Mouse (Mus musculus) liver, adult 2 months (tissue): ENCODE data around the gene Nav2. TPM values are rescaled to one million over a fixed set of nuclear protein-coding genes. Genes with fewer than 3 reads are reported as not detected.

Experiments used
- DNase-seq: peaks from one replicate; pipeline ENCODE4 v3.0.0-alpha.2; 2011; ENCODE audit warnings: low read depth, low spot score; ENCODE audit errors: extremely low read depth
- H3K27ac ChIP-seq: fragments of 200-500 bp; replicated peaks from 2 replicates; pipeline ENCODE4 v1.5.1; 2012; ENCODE audit warnings: low read depth, mild to moderate bottlenecking, control low read depth, inconsistent platforms, low read length; ENCODE audit not compliant: insufficient read depth
- H3K27me3 ChIP-seq: fragments of 200-500 bp; 2 replicates; pipeline ENCODE4 v1.6.1; 2012; ENCODE audit warnings: mild to moderate bottlenecking, moderate library complexity, low read length, inconsistent platforms; ENCODE audit not compliant: control insufficient read depth, insufficient read depth
- H3K36me3 ChIP-seq: fragments of 200-500 bp; 2 replicates; pipeline ENCODE4 v1.6.1; 2012; ENCODE audit warnings: low read length, inconsistent platforms; ENCODE audit not compliant: control insufficient read depth, insufficient read depth
- H3K4me1 ChIP-seq: fragments of 200-500 bp; 2 replicates; pipeline ENCODE4 v1.6.1; 2011; ENCODE audit warnings: low read length; ENCODE audit not compliant: control insufficient read depth, insufficient read depth
- H3K4me3 ChIP-seq: fragments of 200-500 bp; 2 replicates; pipeline ENCODE4 v1.5.1; 2011; ENCODE audit warnings: low read depth, mild to moderate bottlenecking, control low read depth, low read length, moderate library complexity; ENCODE audit not compliant: insufficient read depth
- H3K79me2 ChIP-seq: fragments of 200-500 bp; 2 replicates; pipeline ENCODE4 v1.6.1; 2012; ENCODE audit warnings: inconsistent platforms, mild to moderate bottlenecking, low read length, moderate library complexity; ENCODE audit not compliant: control insufficient read depth, insufficient read depth
- H3K9ac ChIP-seq: fragments of 200-500 bp; 2 replicates; pipeline ENCODE4 v1.6.1; 2012; ENCODE audit warnings: low read depth, mild to moderate bottlenecking, control low read depth, inconsistent platforms, low read length
- CTCF ChIP-seq: fragments of 200-500 bp; IDR thresholded peaks from 2 replicates; pipeline ENCODE4 v1.5.1; 2011; ENCODE audit warnings: low read depth, low read length, control low read depth
- POLR2A ChIP-seq: fragments of 200-500 bp; IDR thresholded peaks from 2 replicates; pipeline ENCODE4 v1.6.1; 2011; ENCODE audit warnings: low read length, control low read depth; ENCODE audit not compliant: insufficient read depth; ENCODE audit errors: extremely low read depth
- WGBS: fragments of 180-500 bp; shearing (Covaris S2); methylation state at CpG from one replicate; pipeline ENCODE4 v1.1.7; 2018; 5-methylcytosine and 5-hydroxymethylcytosine counted together
- polyA plus RNA-seq: library from polyadenylated mRNA; depleted of rRNA; stranded (reverse); fragments of >200 nt; gene quantifications from 2 replicates; pipeline ENCODE4 v1.2.3, GENCODE M21; 2012
- total RNA-seq: library from RNA; depleted of rRNA; stranded (reverse); fragments of >200 nt; gene quantifications from 2 replicates; pipeline ENCODE4 v1.2.3, GENCODE M21; 2014

The Nav2 gene
- total and polyA plus RNA-seq, 2 experiments: 11.1 to 17.6 TPM

DNA sequence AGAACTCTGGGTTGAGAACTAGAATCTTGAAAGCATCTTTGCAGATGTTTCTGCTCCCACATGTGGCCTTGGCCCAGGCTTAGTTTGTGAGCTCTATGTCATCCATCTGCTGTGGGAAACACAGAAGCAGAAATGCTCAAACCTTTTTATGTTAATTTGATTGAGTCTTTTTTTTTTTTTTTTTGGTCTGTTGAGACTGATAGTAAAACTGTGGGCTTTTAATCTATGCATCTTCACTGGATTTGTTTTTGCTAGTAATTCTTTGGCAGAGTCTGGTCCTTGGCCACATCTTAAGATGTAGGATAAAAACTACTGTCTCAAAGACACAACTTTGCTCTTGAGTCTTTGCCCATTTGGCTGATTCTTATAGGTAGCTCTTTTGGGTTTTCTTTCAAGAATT lies 2.6 kb downstream of the Nav2 start:
- H3K79me2 ChIP-seq: no peaks in the 10 kb centered on the region
- H3K36me3 ChIP-seq: no peaks in the 10 kb centered on the region
- no peak overlapping the region for H3K27ac ChIP-seq
- no peak for TF ChIP-seq POLR2A
- no peak for TF ChIP-seq CTCF
- no peak overlapping the region for H3K9ac ChIP-seq
- DNase-seq: no peak
- no peaks in the 10 kb centered on the region for H3K4me1 ChIP-seq
- no peaks in the 10 kb centered on the region for H3K27me3 ChIP-seq
- no peak overlapping the region for H3K4me3 ChIP-seq

DNA sequence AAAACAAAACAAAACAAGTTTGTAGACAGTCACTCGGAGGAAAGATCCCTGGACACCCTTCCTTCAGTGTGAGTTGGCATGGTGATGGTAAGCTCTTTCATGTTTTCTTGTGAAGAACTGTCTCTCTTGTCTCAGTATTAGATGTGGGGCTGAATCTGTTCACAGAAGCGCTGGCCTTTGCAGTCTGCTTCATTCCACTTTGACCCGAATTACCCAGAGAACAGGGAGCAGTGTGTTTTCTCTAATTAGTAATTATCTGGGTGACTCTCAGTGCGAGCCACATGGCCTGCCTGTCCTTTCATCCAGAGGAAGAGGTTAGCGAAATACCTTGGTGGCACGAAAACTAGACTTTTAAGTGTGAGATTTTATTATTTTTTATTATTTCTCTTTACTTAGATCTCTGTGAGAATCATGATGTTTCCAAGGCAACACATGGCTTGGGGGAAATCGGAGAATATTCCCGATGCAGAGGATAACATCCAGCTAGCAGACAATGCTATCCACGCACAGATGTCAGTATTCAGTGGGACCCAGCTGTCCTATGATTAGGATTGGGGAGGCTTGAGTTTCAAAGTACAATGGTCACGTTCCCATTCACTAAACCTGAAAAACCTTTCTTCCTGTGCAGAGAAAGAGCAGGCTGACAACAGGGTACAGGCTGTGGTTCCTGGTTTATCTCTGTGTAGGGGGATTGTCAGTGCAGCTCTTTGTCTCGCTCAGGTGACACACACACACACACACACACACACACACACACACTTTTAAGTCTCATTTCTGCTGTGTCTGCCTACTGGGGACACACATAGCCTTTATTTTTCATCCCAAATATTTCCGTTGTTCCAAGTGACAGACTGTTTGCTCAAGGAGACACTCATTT lies 6.4 kb downstream of the Nav2 start:
- no peak for TF ChIP-seq POLR2A
- no peak for TF ChIP-seq CTCF
- Histone ChIP-seq H3K27ac (no peak overlapping the region), H3K36me3 (no peaks in the 10 kb centered on the region), H3K4me1 (peaks cover 4% of the 10 kb centered on the region; the same call in 1 of the 2 replicates), H3K4me3 (no peak overlapping the region), H3K9ac (no peak overlapping the region), H3K27me3 (no peaks in the 10 kb centered on the region), H3K79me2 (no peaks in the 10 kb centered on the region)
- DNase-seq: no peak
- 86% methylated on average over 12 of the region's 12 CpGs for WGBS

DNA sequence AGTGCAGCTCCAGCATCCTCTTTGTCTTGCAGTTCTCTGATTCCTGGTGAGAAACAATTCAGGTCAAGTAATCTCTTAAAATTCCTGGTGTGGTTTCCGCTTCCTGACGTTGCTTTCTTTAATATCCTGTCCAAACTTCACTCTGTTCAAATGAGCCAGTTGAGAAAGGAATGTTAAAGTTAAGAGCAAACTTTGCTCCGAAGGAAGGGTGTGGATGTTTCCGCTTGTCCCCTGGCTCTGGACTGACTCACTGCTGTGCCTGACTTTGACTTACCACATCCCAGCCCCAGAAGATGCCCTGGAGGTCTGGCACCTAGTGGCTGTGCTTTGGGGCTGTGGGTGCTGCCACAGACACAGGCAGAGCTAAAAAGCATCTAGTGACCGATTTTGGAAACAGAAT lies 8.9 kb downstream of the Nav2 start:
- no peaks in the 10 kb centered on the region for H3K27me3 ChIP-seq
- no peak for DNase-seq
- WGBS: 24% methylated on average over 5 of the region's 5 CpGs
- H3K36me3 ChIP-seq: no peaks in the 10 kb centered on the region
- no peak overlapping the region for H3K27ac ChIP-seq
- no peaks in the 10 kb centered on the region for H3K79me2 ChIP-seq
- no peak overlapping the region for H3K9ac ChIP-seq
- H3K4me3 ChIP-seq: no peak overlapping the region
- peaks cover 4% of the 10 kb centered on the region; the same call in 1 of the 2 replicates for H3K4me1 ChIP-seq
- TF ChIP-seq POLR2A (no peak), CTCF (no peak)

DNA sequence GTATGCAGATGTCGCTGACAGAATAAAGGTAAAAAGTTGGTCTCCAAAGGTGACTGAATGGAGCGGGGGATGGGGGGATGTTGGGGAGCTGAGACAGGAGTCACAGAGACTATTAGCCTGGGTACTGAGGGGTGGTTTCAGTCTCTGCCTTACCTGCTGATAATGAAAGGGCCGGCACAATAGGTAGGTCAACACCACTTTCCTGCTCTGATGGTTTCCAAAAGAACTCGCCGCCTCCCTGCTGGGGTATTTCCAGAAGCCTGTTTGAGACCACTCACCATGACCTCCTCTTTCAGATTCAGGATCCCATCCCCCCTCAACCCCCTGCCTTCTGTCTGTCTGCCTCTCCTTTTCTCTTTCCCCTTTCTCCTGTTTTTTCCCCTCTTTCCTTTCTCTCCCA lies 9.5 kb downstream of the Nav2 start:
- Histone ChIP-seq H3K36me3 (no peaks in the 10 kb centered on the region), H3K27ac (no peak overlapping the region), H3K4me3 (no peak overlapping the region), H3K27me3 (no peaks in the 10 kb centered on the region), H3K79me2 (no peaks in the 10 kb centered on the region), H3K4me1 (peaks cover 4% of the 10 kb centered on the region; the same call in 1 of the 2 replicates), H3K9ac (no peak overlapping the region)
- 34% methylated on average over 5 of the region's 5 CpGs for WGBS
- no peak for DNase-seq
- TF ChIP-seq CTCF: no peak
- no peak for TF ChIP-seq POLR2A

DNA sequence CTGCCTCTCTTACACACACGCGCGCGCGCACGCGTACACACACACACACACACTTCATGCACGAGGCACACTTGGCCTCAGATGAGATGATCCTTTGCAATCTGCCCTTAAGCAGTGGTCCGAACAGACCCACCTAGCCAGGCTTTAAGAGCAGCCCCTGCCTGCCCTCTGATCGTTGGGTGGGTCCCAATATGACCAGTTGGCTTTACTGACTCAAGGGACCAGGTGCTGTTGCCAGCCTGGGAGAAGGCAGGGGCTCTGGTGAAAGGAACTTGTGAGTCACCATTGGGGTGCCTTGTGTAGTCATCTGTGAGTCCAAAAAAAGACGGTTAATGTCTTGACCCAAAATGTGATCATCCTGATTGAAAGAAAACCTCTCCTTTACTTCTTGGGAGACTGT lies 9.9 kb downstream of the Nav2 start:
- Histone ChIP-seq H3K9ac (no peak overlapping the region), H3K79me2 (no peaks in the 10 kb centered on the region), H3K27me3 (no peaks in the 10 kb centered on the region), H3K36me3 (no peaks in the 10 kb centered on the region), H3K4me1 (peaks cover 4% of the 10 kb centered on the region; the same call in 1 of the 2 replicates), H3K4me3 (no peak overlapping the region), H3K27ac (no peak overlapping the region)
- 37% methylated on average over 11 of the region's 11 CpGs for WGBS
- no peak for TF ChIP-seq CTCF
- no peak for TF ChIP-seq POLR2A
- DNase-seq: no peak

DNA sequence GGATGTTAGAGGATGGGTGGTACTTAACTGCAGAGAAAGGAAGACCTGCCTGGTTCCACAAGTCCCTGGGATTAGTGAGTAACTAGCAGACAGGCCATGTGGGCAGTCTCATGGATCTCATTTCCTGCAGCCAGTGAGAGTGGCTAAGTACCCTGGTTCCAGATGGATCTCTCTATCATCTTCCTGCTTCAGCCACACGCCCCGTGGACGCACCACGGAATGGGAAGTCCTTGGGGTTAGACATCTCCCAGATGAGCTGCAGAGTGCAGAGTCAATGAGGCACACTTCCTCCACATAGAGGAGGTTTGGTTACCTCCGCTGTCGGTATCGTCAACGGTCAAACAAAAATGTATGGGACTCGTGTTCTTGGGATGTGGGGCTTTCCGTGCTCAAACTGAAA lies 15.1 kb downstream of the Nav2 start:
- Histone ChIP-seq H3K79me2 (no peaks in the 10 kb centered on the region), H3K27me3 (no peaks in the 10 kb centered on the region), H3K27ac (no peak overlapping the region), H3K36me3 (no peaks in the 10 kb centered on the region), H3K4me1 (peaks cover 3% of the 10 kb centered on the region; the same call in 1 of the 2 replicates), H3K9ac (no peak overlapping the region), H3K4me3 (no peak overlapping the region)
- no peak for DNase-seq
- WGBS: 82% methylated on average over 10 of the region's 10 CpGs
- TF ChIP-seq POLR2A (no peak), CTCF (no peak)
